ENCODE assay signal across 21 mouse cellular contexts in the genomic region with DNA sequence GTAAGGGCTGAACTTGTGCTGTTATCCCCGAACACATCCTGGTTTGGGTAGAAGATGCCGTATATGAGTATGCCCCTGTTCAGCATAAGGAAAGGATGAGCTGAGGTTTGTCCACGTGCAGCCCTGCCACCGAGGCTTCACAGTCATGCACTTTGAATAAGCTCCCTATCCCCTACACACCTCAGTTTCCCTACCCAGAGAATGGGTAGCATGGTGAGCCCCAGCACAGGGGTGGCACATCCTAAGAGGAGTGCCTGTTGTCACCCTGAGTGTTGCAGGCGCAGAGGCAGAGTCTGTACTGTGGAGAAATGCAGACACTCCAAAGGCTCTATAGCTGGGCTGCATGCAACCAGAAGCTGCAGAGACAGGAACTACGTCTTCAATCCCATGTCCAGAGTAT.
DNase-seq lines count a peak whose midpoint lies in the region; ATAC-seq and TF ChIP-seq lines count a peak whose summit lies in the region.
"Had no signal": no experiment of that assay in that cellular context is flagged by ENCODE, and none has a peak within 500 bp of the region (broad histone marks: within the 10 kb centered on the region; RNA-seq: fewer than 3 reads in every experiment).

No protein-coding gene starts in this region.

- no peak for TF ChIP-seq CTCF in midbrain, postnatal 0 days (IDR thresholded peaks at IDR 0.05)
- no peak for TF ChIP-seq CTCF in testis, adult 2 months (IDR thresholded peaks at IDR 0.05; ENCODE audit: control insufficient read depth, insufficient read depth, insufficient replicate concordance, low read depth, low read length)

- no peaks in the 10 kb centered on the region for H3K4me1 ChIP-seq in embryonic facial prominence, embryonic 15.5 days
- 0 out of 2 replicates have a peak, but pooled peaks cover 3% of the 10 kb centered on the region for H3K4me1 ChIP-seq in embryonic facial prominence, embryonic 10.5 days
- H3K4me1 ChIP-seq in forebrain, embryonic 15.5 days, result peaks cover 2% of the 10 kb centered on the region; the same call in 1 of the 2 replicates
- peaks cover 8% of the 10 kb centered on the region; the same call in 1 of the 2 replicates for H3K4me1 ChIP-seq in forebrain, embryonic 12.5 days
- 0 out of 2 replicates have a peak, but pooled peaks cover 3% of the 10 kb centered on the region for H3K4me1 ChIP-seq in midbrain, embryonic 11.5 days (ENCODE audit: control insufficient read depth, insufficient read depth, low read length)
- H3K4me1 ChIP-seq in midbrain, postnatal 0 days (ENCODE audit: insufficient read depth, low read length), result no peaks in the 10 kb centered on the region
- peaks cover 6% of the 10 kb centered on the region for H3K4me1 ChIP-seq in testis, adult 2 months (ENCODE audit: control insufficient read depth, insufficient read depth, low read length)

- H3K4me2 ChIP-seq in embryonic facial prominence, embryonic 15.5 days (replicated peaks), result no peak overlapping the region
- H3K4me2 ChIP-seq in forebrain, embryonic 15.5 days (replicated peaks), result no peak overlapping the region
- H3K4me2 ChIP-seq in forebrain, embryonic 12.5 days, result no peak overlapping the region
- no peak overlapping the region for H3K4me2 ChIP-seq in midbrain, embryonic 11.5 days
- no peak overlapping the region for H3K4me2 ChIP-seq in midbrain, postnatal 0 days (ENCODE audit: low read depth, low read length, poor library complexity, severe bottlenecking)
- H3K4me2 ChIP-seq: heart, embryonic 11.5 days; hindbrain, embryonic 12.5 days had no signal

- H3K27ac ChIP-seq in embryonic facial prominence, embryonic 15.5 days (replicated peaks), result no peak overlapping the region
- H3K27ac ChIP-seq in embryonic facial prominence, embryonic 10.5 days (replicated peaks), result no peak overlapping the region
- no peak overlapping the region for H3K27ac ChIP-seq in forebrain, embryonic 15.5 days (replicated peaks)
- no peak overlapping the region for H3K27ac ChIP-seq in forebrain, embryonic 12.5 days
- no peak overlapping the region for H3K27ac ChIP-seq in midbrain, embryonic 11.5 days (ENCODE audit: low read depth, low read length)
- H3K27ac ChIP-seq in midbrain, postnatal 0 days (ENCODE audit: low read depth, low read length), result no peak overlapping the region
- H3K27ac ChIP-seq in testis, adult 2 months (ENCODE audit: control insufficient read depth, insufficient read depth, low read depth, low read length), result no peak overlapping the region
- H3K27ac ChIP-seq: gastrocnemius, adult 2 months; hindbrain, embryonic 12.5 days had no signal

- no peak for TF ChIP-seq POLR2A in testis, adult 2 months (IDR thresholded peaks at IDR 0.05; ENCODE audit: control insufficient read depth, low read depth, low read length)

- 88% methylated on average over 6 of the region's 6 CpGs for WGBS in embryonic facial prominence, embryonic 15.5 days
- 95% methylated on average over 6 of the region's 6 CpGs for WGBS in embryonic facial prominence, embryonic 10.5 days
- 90% methylated on average over 6 of the region's 6 CpGs for WGBS in forebrain, embryonic 15.5 days
- WGBS in forebrain, embryonic 12.5 days, result 98% methylated on average over 6 of the region's 6 CpGs
- 91% methylated on average over 6 of the region's 6 CpGs for WGBS in midbrain, embryonic 11.5 days
- WGBS in midbrain, postnatal 0 days, result 91% methylated on average over 6 of the region's 6 CpGs

- no peak for DNase-seq in embryonic facial prominence, embryonic 10.5 days (ENCODE audit: low spot score)
- DNase-seq in midbrain, embryonic 11.5 days (ENCODE audit: low spot score, missing footprints), result peak; percentile 54
- no peak for DNase-seq in midbrain, postnatal 0 days (ENCODE audit: low spot score)
- DNase-seq in testis, postnatal 14 days (ENCODE audit: low spot score), result no peak
- DNase-seq: adrenal gland, adult 8-10 months; adrenal gland, postnatal 25 days; cerebellum, adult 11-12 months; cerebellum, adult 8-10 months; cerebellum, postnatal 36 days; embryo, embryonic 11 days; gastrocnemius, adult 2 months; gastrocnemius, postnatal 14 days; heart, adult 11 months had no signal

- no peak overlapping the region for H3K4me3 ChIP-seq in embryonic facial prominence, embryonic 15.5 days (replicated peaks)
- no peak overlapping the region for H3K4me3 ChIP-seq in embryonic facial prominence, embryonic 10.5 days
- H3K4me3 ChIP-seq in forebrain, embryonic 15.5 days, result no peak overlapping the region
- H3K4me3 ChIP-seq in forebrain, embryonic 12.5 days (replicated peaks), result no peak overlapping the region
- H3K4me3 ChIP-seq in midbrain, embryonic 11.5 days (ENCODE audit: low read depth, low read length), result no peak overlapping the region
- no peak overlapping the region for H3K4me3 ChIP-seq in midbrain, postnatal 0 days (ENCODE audit: low read depth, low read length)
- peak overlapping the region; percentile 80 for H3K4me3 ChIP-seq in testis, adult 2 months (ENCODE audit: control insufficient read depth, low read depth, low read length)
- H3K4me3 ChIP-seq: gastrocnemius, adult 2 months; hindbrain, embryonic 12.5 days had no signal

- H3K9me3 ChIP-seq in embryonic facial prominence, embryonic 15.5 days (replicated peaks), result no peaks in the 10 kb centered on the region
- H3K9me3 ChIP-seq in embryonic facial prominence, embryonic 10.5 days, result no peaks in the 10 kb centered on the region
- H3K9me3 ChIP-seq in forebrain, embryonic 15.5 days, result no peaks in the 10 kb centered on the region
- no peaks in the 10 kb centered on the region for H3K9me3 ChIP-seq in forebrain, embryonic 12.5 days
- H3K9me3 ChIP-seq in midbrain, embryonic 11.5 days (ENCODE audit: control insufficient read depth, low read length), result no peaks in the 10 kb centered on the region
- no peaks in the 10 kb centered on the region for H3K9me3 ChIP-seq in midbrain, postnatal 0 days (ENCODE audit: low read length)
- H3K9me3 ChIP-seq: hindbrain, embryonic 12.5 days had no signal

- H3K27me3 ChIP-seq in embryonic facial prominence, embryonic 15.5 days, result no peaks in the 10 kb centered on the region
- H3K27me3 ChIP-seq in embryonic facial prominence, embryonic 10.5 days (replicated peaks; ENCODE audit: low read depth, poor library complexity, severe bottlenecking), result no peaks in the 10 kb centered on the region
- H3K27me3 ChIP-seq in forebrain, embryonic 15.5 days, result no peaks in the 10 kb centered on the region
- H3K27me3 ChIP-seq in forebrain, embryonic 12.5 days, result peaks cover 7% of the 10 kb centered on the region
- H3K27me3 ChIP-seq in midbrain, embryonic 11.5 days (ENCODE audit: control insufficient read depth, insufficient read depth, low read length), result peaks cover 3% of the 10 kb centered on the region; the same call in 1 of the 2 replicates
- H3K27me3 ChIP-seq in midbrain, postnatal 0 days (ENCODE audit: insufficient read depth, low read length), result no peaks in the 10 kb centered on the region
- H3K27me3 ChIP-seq in testis, adult 2 months (ENCODE audit: control insufficient read depth, insufficient read depth, low read length), result no peaks in the 10 kb centered on the region
- H3K27me3 ChIP-seq: hindbrain, embryonic 12.5 days had no signal

- H3K36me3 ChIP-seq in embryonic facial prominence, embryonic 15.5 days, result no peaks in the 10 kb centered on the region
- H3K36me3 ChIP-seq in embryonic facial prominence, embryonic 10.5 days (replicated peaks), result peaks cover 13% of the 10 kb centered on the region
- no peaks in the 10 kb centered on the region for H3K36me3 ChIP-seq in forebrain, embryonic 15.5 days
- no peaks in the 10 kb centered on the region for H3K36me3 ChIP-seq in forebrain, embryonic 12.5 days (replicated peaks)
- H3K36me3 ChIP-seq in midbrain, embryonic 11.5 days (ENCODE audit: control insufficient read depth, insufficient read depth, low read length), result 0 out of 2 replicates have a peak, but pooled peaks cover 2% of the 10 kb centered on the region
- no peaks in the 10 kb centered on the region for H3K36me3 ChIP-seq in midbrain, postnatal 0 days (ENCODE audit: insufficient read depth, low read length)
- no peaks in the 10 kb centered on the region for H3K36me3 ChIP-seq in testis, adult 2 months (ENCODE audit: control insufficient read depth, insufficient read depth, low read length)
- H3K36me3 ChIP-seq: hindbrain, embryonic 12.5 days had no signal

- no peak overlapping the region for H3K9ac ChIP-seq in embryonic facial prominence, embryonic 15.5 days
- H3K9ac ChIP-seq in forebrain, embryonic 15.5 days (replicated peaks), result no peak overlapping the region
- no peak overlapping the region for H3K9ac ChIP-seq in forebrain, embryonic 12.5 days
- H3K9ac ChIP-seq in midbrain, embryonic 11.5 days (ENCODE audit: low read length), result no peak overlapping the region
- H3K9ac ChIP-seq in midbrain, postnatal 0 days (replicated peaks; ENCODE audit: low read length, poor library complexity, severe bottlenecking), result no peak overlapping the region
- H3K9ac ChIP-seq: hindbrain, embryonic 12.5 days had no signal

- ATAC-seq in embryonic facial prominence, embryonic 15.5 days (ENCODE audit: insufficient number of reproducible peaks, low FRiP score, low TSS enrichment, low read depth), result 0 out of 2 replicates have a peak, but pooled peaks have one; percentile 61
- ATAC-seq in forebrain, embryonic 15.5 days (replicated peaks), result 0 out of 2 replicates have a peak, but pooled peaks have one; percentile 5
- no peak for ATAC-seq in forebrain, embryonic 12.5 days (ENCODE audit: low FRiP score)
- ATAC-seq in midbrain, embryonic 11.5 days (ENCODE audit: low FRiP score), result 0 out of 2 replicates have a peak, but pooled peaks have one; percentile 17
- no peak for ATAC-seq in midbrain, postnatal 0 days (ENCODE audit: low FRiP score)
- ATAC-seq: activated CD4-positive, CD25-positive, alpha-beta regulatory T cell, adult 4 months; inflammation-experienced regulatory T-cells, adult 6 months had no signal

Comparison
In these comparisons a context has a peak if more than half of its experiments do, and no peak if none do; other contexts are left out.
1. ATAC-seq: peak in embryonic facial prominence, embryonic 15.5 days (single experiment), forebrain, embryonic 15.5 days (single experiment) and midbrain, embryonic 11.5 days (single experiment); none in forebrain, embryonic 12.5 days (single experiment) and midbrain, postnatal 0 days (single experiment).